Mouse (Mus musculus): Measurements from ENCODE around the gene Srrm1.

- TF ChIP-seq CTCF (IDR thresholded peaks at IDR 0.05; ENCODE audit: low read depth) (no peak), EP300 (optimal IDR thresholded peaks at IDR 0.05) (no peak)
Measured at GRCm38 (mm10) chr4:135298680-135299079, 54.4 kb downstream of the Srrm1 start.

All from stomach, postnatal 0 days (tissue).